Mouse (Mus musculus): Measurements from ENCODE around the gene Guca1a.
"Not testable (repeated sequence)": the region's sequence is repeated elsewhere in the genome, so short reads cannot be mapped to it uniquely, and the experiment has no call there.

Gene Guca1a

DNA sequence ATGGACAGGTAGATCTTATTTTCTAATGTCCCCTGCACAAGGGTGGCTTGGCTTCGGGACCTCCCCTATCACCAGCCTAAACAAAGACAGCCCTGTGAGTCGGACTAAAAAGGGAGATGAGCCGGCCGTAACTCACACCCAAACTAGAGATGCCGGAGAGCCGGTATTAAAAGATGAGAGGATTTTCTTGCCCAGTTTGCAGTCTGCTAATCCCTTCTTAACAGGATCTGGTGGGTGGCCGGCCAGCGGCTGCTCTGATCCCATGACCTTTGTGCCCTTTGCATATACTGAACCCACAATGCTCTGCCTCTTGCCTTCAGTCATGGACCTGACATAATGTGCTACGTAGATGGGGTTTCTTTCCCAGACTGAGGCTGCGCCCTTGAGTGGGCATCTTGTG is at the start of gene Guca1a:
Guca1a (minus strand) TSS at position 134 of the 400 bp plus-strand sequence.
- DNase-seq (ENCODE audit: low read depth in 1 of 2, low spot score in 2 of 2): no peak

DNA sequence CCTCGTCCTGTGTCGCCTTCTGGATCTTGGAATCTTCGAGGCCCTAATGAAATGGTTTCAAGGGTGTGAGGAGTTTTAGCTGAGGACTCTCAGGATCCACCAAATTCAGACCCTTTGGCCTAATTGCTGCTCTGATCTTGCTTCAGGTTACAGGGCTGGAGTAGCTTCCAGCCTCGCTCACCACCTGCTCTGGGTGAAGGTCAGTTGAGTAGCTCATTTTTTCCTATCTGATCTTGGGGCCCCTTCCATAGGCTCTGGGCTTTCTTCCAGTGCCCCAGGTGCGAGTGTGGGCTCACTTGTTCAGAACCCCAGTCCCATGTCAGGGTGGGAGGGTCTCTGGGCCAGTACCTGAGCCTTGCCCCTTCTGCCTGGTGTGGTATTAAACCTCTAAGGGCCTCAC is 49.0 kb upstream of the Guca1a start:
- DNase-seq (ENCODE audit: low read depth in 1 of 2, low spot score in 2 of 2): no peak

DNA sequence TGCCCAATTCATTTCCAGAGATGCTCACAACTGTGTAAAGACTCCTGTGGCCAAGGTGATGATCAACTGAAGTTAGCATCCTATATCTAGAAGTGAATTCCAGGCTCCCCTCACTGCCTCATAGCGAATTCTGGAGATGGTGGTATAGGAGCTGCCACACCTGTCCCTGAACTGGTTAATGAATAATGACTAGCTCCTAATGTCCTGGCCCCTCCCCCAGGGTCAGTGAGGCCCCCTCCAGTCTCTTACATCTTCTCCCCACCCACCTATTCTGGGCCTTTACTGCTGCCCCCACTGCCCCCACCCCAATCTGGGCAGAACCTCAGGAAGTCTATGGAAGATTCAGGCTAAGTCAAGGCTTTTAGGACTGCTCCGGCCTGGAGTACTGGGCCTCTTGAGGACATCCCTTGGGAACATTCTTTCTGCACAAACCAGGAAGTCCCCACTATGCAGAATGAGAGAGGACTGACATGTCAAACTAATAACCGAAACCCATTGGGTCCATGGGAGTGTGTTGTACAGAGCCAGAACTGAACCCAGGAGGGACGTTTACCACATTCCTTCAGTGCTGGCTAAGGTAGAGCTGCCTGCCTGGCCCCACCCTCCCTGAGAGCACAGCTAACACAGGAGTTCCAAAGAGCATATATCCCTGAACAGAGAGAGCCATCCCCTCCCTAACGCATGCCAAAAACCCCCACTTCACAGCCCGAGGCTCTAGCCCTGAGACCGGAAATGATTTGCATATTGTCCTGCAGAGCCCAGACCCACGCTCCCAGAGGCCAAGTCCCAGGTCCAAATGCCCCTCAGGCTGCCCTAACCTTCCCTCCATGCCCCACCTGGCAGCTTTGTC is 48.4 kb upstream of the Guca1a start:
- DNase-seq (ENCODE audit: low read depth in 1 of 2, low spot score in 2 of 2): no peak

DNA sequence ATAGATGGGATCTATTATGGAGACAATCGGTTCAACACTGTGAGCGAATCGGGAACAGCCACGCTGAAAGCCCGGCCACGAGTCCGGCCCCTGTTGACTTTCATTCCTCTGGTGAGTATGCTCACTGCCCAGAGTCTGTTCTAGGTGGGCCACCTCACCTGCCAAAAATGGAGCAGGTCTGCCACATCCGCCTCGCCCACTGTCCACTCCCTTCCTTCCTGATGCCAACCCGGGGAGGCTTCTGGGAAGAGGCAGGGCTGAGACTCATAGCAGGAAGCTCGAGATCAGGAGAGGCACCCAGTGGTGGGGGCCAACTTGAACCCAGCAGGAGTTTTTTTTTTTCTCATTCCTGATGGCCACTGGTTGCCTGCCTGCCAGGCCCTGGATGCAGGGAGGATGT is 46.2 kb upstream of the Guca1a start:
- DNase-seq (ENCODE audit: low read depth in 1 of 2, low spot score in 2 of 2): no peak

DNA sequence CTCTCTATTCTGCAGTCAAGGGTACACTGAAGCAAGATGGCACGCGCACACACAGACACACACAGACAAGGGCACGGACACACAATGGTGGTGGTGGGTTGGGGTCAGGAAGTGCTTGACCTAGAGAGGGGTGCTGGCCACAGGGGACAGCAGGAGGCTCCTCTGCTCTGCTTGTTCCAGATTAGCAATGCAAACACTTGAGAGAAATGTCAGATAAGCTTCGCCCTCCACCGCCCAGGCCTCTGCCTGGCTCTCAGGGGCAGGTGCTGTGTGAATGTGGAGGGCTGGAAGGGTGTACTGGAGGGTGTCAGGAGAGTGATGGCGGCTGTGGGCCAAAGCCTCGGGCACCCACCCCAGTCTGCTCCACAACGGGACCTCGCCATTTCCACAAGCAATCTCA is 45.6 kb upstream of the Guca1a start:
- DNase-seq (ENCODE audit: low read depth in 1 of 2, low spot score in 2 of 2): no peak

DNA sequence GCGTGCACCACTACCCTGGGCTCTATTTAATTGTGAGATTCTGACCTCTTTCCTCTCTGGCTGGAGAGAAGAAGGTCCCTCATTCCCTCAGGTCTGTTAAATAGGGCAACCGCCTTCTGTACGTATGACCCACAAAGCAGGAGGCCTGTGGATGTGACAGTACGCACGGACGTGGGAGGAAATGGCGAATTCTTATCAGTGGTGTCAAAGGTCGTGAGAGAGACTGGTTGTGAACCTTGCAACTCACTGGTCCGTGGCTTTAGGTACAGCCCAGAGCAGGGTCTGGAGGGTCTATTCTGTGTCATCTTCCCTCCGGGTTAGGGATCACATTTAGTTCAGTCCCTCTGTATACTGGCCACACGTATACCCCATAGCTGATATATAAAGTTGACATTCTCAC is 45.1 kb upstream of the Guca1a start:
- no peak for DNase-seq (ENCODE audit: low read depth in 1 of 2, low spot score in 2 of 2)

DNA sequence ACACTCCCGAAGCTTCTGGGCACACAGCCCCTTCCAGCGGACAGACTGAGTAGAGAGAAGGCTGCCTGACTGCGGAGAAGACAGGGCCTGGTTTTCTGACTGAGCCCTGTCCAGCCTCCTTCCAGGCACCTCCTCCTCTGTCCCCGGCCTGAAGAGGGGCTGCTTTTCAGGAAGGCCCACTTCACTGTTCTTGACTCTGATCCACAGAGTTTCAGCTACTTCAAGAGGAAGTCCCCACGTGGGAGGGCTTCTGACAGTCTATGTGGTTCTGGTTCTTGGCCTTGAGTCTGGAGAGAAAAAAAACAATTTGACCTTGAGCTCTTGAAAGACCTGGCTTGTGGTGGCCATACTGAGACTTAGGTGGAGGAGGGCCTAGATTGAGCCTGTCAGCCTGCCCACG is 43.7 kb upstream of the Guca1a start:
- no peak for DNase-seq (ENCODE audit: low read depth in 1 of 2, low spot score in 2 of 2)

DNA sequence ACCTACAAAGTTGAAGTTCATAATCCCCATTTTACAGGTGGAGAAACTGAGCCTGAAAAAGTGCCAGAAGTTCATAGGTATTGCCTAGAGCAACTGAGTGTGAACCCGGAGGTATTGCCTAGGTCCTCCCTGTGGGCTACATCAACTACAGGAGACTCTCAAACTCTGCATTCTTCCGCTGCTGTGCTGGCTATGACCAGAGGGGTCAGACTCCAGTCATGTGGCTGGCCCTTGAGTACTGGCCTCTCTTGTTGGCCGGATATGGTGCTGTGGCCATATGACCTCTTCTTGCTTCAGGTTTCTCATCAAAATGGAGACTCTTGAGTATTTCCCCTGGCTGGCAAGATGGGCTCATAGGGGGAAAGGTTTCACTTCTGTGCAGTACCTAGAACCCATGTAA is 41.9 kb upstream of the Guca1a start:
- DNase-seq (ENCODE audit: low read depth in 1 of 2, low spot score in 2 of 2): no peak

DNA sequence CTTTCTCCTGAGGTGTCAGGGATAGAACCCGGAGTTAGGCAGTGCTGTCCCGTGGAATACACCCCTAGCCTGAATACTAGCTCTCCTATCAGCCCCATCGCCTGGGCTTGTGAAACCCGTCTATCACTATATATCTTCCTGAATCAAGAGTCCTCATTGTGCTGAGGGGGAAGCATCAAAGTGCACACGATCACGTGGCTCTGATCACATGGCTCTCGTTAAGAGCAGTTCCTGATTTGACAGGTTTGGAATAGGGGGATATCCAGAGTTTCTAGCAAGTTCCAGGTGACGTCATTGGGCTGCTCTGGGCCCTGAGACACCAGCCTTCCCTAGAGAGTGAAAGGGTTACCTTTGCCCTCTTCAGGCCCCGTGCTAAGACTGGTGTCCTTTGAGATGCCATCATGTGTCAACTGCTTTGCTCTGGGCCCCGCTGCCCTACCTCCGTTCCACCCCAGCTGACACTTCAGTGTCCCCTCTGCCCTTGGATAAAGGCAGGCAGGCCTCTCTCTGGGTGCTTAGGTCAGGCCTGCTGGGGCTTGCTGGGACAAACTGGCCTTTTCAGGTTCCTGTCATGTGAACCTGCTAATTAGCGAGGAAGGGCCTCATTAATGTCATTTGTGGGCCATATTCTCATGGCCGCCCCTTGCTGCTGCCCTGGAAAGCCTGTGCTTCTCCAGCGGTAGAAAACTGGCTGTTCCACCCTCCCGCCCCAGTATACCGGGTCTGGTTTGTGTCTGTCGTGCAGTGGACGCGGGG is 41.1 kb upstream of the Guca1a start:
- DNase-seq (ENCODE audit: low read depth in 1 of 2, low spot score in 2 of 2): peak in 1 of 2 experiments; percentile 6

DNA sequence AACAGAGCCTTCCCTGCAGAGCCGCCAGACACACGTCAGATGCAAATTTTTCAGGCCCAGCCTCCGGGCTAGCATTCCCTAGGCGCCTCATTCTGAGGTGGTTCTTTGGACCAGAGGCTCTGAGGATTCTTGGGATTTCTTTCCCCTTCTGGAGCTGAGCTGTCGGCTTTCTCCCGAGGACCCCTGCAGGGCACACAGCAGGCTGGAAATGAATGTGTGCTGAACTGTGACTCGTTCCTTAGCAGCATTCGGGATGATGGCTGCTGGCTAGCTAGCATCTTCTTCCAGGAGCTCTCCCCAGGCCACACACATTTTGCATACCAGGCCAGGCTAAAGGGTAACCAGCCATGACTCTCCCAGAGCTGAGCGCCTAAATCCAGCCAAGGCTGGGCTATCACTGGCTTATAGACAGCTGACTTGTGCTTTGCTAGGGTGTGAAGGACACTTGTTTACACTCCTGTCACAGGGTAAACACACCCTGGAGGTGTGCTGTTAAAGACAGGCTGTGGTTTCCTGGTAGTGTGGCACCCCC is 40.0 kb upstream of the Guca1a start:
- DNase-seq (ENCODE audit: low read depth in 1 of 2, low spot score in 2 of 2): no peak

DNA sequence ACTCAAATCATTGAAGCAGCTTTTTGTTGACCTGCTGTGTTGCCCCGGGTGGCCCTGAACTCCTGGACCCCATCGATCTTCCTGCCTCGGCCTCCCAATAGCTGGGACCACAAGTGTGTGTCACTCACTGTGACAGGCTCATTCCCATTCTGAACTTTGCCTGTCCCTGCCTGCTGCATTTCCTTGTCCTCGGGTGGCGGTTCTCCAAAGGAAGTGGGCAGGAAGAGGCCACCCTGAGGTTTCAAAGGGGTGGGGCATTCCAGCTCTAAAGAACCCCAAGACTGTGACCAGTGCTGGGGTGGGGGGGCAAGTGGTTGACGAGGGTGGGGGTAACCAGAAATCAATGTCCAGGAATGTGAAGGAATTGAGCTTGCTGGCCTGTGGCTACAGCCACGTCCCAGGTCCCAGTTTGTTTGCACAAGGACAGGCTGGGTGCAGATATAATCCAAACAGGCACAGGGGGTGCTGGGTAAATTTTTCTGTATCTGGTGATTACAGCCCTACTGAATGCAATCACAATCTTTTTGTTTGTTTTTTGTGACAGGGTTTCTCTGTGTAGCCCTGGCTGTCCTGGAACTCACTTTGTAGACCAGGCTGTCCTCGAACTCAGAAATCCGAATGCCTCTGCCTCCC is 39.1 kb upstream of the Guca1a start:
- DNase-seq (ENCODE audit: low read depth in 1 of 2, low spot score in 2 of 2): no peak

DNA sequence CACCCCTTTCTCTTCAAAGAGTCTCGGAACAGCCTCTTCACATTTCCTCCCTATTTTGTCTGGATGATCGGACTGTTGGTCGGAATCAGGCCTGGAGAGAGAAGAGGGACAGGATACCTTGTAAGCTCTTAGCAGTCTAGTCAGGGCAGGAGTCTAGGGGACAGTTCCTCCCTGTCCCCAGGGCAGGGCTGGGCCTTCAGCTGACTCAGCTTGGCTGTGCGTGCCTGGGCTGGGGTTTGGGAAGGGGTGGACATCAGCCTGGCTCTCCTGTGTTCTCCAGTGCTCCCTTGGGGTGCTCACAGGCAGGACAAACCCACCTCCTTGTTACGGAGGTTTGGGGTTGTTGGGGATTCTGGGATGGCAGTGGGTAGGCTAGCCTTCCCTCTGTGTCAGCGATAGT is 38.2 kb upstream of the Guca1a start:
- no peak for DNase-seq (ENCODE audit: low read depth in 1 of 2, low spot score in 2 of 2)

DNA sequence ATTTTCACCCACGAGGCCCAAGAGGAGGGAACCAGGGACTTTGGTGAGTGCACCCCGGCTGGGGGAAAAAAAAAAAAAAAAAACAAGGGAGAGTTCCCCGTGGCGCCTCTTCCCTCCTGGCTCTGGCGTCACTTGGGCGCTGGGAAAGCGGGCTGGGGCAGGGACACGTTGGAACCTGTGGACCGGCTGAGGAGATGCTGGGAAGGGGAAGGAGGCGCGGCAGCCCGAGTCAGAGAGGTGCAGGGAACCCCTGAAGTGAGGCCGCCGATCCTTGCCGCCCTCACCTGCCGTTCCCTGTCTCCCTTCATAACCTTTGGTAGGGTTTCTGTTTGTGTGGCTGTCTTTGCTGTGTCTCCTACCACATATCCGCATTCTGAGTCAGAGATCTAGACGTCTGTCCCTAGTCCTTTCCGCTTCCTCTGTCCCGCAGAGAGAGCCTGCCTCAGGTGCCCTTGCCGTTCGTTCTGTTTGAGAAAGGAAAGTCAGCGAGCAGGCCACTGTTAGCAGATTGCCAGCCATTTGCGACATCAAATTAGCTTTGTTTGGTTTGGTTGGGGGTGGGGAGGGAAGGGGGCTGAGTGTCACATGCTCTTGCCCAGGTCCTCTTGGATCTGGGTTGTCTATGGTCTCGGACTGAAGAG is 36.6 kb upstream of the Guca1a start, which contains the start of gene 1700001C19Rik:
1700001C19Rik (minus strand) TSS at position 470 of the 641 bp plus-strand sequence.
- no peak for DNase-seq (ENCODE audit: low read depth in 1 of 2, low spot score in 2 of 2)

DNA sequence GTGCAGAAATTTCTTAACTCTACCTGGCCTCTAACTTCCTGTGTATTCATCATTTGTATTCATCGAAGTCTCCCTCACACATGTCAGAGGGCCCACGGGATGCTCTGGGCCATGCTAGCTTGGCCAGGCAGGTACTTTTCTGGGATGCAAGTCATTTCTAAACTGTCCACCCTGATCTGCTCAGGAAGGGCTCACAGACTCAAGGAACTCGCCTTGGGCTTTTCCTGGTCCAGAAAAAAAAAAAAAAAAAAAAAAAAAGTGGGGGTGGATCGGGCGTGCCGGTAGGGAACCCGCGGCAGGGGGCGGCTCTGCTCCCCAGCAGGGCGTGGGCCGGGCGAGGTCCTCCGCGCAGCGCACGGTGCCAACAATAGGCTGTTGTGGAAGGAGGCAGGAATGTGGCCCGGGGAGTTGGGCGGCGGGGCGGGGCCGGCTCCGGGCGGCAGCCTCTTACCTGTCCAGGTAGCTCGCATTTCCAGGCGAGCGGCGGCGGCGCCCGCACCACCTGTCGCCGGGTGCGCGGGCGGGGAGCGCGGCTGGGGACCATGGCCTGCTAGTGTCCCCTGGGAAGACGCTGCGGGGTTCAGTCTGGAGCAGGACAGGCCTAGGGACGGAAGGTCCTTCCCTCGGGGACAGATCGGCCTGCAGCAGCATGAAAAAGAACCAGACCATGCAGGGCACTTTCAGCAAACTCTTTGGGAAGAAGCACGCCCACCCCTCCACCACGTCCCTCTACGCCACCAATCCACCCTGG is 35.9 kb upstream of the Guca1a start, which contains the start of gene AI661453:
AI661453 (plus strand) TSS at position 460 of the 751 bp plus-strand sequence.
- DNase-seq (ENCODE audit: low read depth in 1 of 2, low spot score in 2 of 2): no peak

DNA sequence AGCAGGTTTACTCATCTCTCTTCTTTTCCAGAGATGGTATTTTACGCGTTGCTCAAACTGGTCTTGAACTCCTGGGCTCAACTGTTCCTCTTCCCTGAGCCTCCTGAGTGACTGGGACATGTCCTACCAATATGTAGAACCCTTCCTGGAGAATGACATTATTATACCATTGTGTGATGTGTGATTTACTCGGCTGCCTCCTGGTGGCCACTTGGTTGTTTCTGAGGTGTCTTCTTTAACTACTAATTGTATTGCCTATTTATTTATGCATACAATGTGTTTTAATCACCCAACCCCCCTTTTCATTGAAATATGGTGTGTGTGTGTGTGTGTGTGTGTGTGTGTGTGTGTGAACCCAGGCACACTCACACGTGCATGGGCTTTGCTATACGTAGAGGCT is 30.4 kb upstream of the Guca1a start:
- no peak for DNase-seq (ENCODE audit: low read depth in 1 of 2, low spot score in 2 of 2)

DNA sequence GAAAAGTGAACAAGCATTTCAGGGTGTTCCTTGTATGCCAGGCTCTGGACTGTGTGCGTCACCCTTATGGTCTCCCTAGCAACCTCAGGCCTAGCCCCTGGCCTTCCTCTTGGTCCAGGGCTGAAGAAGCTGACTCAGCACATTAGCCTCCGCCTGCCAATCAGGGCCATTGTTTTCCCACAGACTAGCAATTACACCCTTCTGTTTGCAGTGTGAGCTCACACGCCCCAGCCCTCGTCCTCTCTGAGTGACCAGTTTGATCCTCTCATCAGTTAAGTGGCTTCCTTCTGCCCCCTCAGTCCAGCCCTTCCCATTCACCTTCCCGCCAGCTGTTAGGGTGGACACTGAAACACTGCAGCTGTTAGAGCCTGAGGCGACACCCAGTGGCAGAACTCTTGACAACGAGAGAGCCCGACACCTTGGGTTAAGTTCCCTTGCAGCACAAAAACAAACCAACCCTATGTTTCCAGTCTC is 28.5 kb upstream of the Guca1a start:
- DNase-seq (ENCODE audit: low read depth in 1 of 2, low spot score in 2 of 2): no peak

DNA sequence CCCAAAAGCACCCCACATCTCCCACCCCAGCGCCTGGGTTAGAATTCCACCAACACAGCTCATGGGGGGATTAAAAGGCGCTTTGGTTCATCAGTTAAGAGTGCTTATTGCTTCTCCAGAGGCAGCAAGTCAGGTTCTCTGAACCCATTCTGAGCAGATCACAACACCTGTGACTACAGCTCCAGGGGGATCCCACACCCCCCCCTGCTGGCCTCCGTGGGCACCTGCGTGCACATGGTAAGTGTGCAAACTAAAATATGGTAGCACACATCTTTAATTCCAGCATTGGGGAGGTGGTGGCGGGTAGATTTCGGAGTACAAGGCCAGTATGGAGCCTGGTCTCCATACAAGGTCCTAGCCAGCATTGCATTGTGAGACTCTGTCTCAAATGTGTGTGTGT is 26.9 kb upstream of the Guca1a start:
- no peak for DNase-seq (ENCODE audit: low read depth in 1 of 2, low spot score in 2 of 2)

DNA sequence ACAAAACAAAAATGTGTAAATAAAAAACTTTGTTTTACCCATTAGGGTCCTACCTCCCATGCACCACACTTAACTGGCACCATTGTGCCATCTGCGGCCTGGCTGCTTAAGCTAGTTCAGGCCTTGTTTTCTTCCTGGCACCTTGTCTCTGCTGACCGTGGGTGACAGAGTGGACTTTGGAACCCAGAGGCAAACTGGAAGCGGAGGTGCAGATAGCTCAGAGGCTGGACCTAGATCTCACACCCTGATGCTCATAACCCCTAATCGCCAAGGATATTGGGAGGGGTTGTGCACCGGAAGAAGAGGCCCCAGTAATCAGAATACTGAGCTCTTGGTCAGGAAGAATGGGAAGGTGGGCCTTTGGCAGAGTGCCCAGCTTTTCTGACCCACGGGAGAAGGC is 23.8 kb upstream of the Guca1a start:
- DNase-seq (ENCODE audit: low read depth in 1 of 2, low spot score in 2 of 2): no peak

DNA sequence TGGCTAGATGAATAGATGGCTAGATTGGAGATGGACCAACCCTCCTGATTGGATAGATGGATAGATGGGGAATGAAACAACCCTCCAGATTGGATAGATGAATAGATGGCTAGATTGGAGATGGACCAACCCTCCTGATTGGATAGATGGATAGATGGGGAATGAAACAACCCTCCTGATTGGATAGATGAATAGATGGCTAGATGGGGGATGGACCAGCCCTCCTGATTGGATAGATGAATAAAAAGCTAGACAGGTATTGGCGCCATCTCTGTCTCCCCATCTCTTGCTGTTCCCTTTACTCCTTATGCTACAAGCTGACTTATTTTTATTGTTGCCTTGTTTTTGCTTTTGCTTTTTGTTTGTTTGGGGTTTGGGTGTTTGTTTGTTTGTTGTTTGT is 22.2 kb upstream of the Guca1a start:
- not testable (repeated sequence) for DNase-seq (ENCODE audit: low read depth in 1 of 2, low spot score in 2 of 2)

DNA sequence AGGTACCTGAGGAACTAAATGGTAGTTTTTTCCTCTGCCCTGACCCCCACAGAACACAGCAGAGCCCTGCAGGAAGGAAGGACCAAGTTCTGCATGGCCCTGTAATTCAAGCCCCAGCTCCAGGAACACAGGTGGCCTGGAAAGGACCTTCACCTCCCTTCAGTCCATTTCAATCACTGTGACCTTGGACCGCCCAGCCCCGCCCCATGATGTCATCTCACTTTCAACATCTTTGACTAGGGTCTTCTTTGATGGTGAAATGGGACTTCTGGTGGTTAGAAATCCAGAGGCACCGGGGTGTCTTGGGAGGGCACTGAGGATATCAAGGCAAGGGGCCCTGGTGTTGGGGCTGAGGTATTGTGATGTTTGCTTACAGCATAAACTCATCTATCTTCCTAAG is 21.2 kb upstream of the Guca1a start:
- DNase-seq (ENCODE audit: low read depth in 1 of 2, low spot score in 2 of 2): no peak

All from monocyte, adult 2 months (primary cell).